Mouse (Mus musculus) stomach, postnatal 0 days (tissue): ENCODE results near the gene Xpr1.

Experiments
- CTCF ChIP-seq: IDR thresholded peaks from 2 replicates; pipeline ENCODE4 v1.5.1; 2016; ENCODE audit warnings: antibody characterized with exemption, low read depth, mild to moderate bottlenecking, moderate library complexity
- EP300 ChIP-seq: optimal IDR thresholded peaks from 2 replicates; pipeline ENCODE3; 2016; ENCODE audit warnings: antibody characterized with exemption

GRCm38 (mm10) chr1:155394021-155394420, 23.2 kb downstream of the Xpr1 start:
- TF ChIP-seq CTCF (no peak), EP300 (no peak)
